Mouse (Mus musculus): ENCODE results near the gene Grb2.

Grb2 gene

GRCm38 (mm10) chr11:115686369-115686768, 22.0 kb downstream of the Grb2 start:
- DNase-seq (ENCODE audit: low spot score), result no peak

- no peak for DNase-seq (ENCODE audit: low spot score)
Observed at GRCm38 (mm10) chr11:115685954-115686353, 22.4 kb downstream of the Grb2 start.

DNA sequence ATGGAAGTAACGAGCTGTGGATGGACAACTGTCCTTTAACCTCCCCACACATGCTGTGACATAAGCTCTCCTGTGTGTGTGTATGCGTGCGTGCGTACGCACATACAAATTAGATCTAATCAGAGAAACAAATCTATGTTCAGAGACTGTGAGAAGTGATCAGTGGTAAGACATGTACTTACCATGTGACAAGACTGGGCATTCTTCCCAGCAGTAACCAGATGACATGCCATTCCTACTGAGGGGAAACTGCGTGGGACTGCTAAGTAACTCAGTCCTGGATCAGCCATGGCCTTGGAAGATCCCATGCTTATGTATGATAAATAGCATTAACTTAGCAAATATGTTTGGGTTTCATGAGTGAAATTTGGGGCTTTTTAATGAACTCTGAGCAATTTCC, 23.5 kb downstream of the Grb2 start:
- no peak for DNase-seq (ENCODE audit: low spot score)

DNA sequence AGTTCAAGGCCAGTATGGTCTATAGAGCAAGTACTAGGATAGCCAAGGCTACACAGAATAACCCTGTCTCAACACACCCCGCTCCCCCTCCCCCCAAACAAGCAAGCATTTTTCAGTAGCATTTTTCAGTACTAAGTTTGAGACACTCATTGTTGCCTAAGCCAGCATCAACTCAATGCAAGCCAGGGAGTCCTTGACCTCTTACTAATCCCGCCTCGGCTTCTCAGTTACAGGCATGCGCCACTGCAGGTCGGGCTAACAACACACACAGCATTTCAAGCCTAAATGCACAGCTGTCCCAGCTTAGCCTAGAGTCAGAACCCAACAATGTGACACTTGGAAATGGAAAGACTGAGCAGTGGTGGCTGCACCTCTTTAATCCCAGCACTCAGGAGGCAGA, 25.1 kb downstream of the Grb2 start:
- no peak for DNase-seq (ENCODE audit: low spot score)

DNA sequence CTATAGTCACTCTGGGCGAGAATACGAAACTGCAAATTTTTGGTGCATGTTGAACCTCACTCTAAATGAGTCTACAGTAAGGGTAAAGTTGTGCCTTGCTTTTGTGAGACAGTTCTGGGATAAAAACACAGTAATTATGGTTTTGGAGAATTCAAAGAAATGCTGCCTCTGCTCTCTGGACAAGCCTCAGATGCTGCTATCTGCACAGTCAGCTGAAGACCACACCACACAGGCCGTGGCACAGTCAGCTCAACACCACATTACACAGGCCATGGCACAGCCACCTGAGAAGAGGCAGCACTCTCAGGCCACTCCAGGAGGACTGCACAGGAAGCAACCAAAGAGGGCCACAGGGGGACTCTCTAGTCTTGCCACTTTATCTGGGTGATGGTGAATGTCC, 26.0 kb downstream of the Grb2 start:
- no peak for DNase-seq (ENCODE audit: low spot score)

DNA sequence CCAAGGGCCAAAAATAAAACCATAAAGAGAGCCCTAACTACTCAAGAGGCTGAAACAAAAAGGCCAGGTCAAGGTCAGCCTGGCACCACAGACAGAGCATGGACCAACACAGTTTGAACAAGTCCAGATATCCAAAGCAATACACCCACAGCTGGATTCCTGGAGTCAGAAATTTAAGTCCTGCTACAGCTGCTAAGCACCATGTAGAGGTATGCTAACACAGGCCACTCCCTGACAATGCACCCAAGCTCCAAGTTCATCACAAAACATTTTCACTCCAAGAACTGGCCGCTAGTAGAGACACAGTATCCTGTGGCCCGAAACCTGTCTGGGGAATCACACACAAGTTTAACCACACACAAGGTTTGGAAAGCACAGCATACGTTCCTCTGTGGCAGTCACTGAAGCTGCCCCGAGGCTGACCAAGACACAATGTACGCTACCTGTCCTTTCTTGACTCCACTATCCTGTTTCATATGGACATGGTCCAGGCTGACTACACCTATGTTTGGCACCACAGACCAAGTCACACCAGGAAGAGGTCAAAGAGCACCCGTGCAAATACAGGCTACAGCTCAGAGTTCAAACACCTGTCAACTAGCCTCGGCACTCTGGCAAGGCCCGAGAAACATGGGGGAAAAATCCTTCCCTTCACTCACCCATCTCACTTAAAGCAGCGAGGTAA, 28.7 kb downstream of the Grb2 start:
- no peak for DNase-seq (ENCODE audit: low spot score)

GRCm38 (mm10) chr11:115678861-115679260, 29.5 kb downstream of the Grb2 start:
- no peak for DNase-seq (ENCODE audit: low spot score)

GRCm38 (mm10) chr11:115677511-115677910, 30.9 kb downstream of the Grb2 start:
- no peak for DNase-seq (ENCODE audit: low spot score)

DNA sequence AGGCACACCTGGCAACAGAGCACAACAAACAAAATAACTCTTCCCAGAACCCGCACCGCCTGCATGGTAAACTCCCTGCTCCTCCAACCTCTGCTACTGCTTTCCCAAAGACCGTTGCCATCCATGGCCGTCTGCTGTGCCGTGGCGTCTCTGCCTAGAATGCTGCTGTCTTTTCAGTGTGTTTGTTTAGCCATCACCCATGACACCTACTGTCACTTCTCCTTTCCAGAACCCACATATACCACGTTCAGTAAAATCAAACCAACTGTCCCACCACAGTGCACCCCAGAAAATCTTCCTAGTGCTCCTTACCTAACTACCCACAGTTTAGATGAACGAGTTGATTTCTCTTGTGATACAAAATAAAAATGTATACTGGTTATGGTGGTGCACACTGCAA, 31.7 kb downstream of the Grb2 start:
- no peak for DNase-seq (ENCODE audit: low spot score)

GRCm38 (mm10) chr11:115674235-115674865, 34.0 kb downstream of the Grb2 start:
- DNase-seq (ENCODE audit: low spot score), result no peak

GRCm38 (mm10) chr11:115673471-115674234, 34.7 kb downstream of the Grb2 start:
- no peak for DNase-seq (ENCODE audit: low spot score)

DNA sequence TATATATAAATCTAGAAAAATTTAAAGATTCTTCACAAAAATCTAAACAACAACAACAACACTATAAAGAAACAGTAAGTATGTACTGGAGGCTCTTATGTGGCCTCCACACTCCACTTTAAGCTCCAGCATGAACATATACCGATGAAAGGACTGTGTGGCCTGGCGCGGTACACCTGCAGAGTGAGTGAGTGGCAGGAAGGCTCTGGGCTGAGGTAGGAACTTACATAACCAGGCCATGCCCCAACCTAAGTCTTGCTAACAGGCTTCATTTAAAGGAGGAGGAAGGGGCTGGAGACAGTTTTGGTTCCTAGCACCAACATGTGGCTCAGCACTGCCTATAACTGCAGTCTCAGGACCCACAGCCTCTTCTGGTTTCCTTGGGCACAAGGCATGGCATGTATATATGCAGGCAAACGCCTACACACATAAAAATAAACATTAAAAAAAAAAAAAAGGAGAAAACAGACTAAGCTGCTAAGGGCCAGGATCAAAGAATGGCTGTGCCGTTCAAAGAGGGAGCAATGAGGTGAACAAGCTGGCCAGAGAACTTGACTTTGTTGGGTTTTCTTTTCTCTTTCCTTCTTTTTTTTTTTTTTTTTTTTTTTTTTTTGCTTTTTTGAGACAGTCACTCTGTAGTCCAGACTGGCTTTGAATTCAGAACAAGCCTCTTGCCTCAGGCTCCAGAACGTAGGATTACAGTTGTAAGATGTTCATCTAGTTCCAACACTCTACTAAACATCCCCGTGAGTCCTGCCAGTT, 36.0 kb downstream of the Grb2 start:
- DNase-seq (ENCODE audit: low spot score), result no peak

- DNase-seq (ENCODE audit: low spot score), result no peak
Observed at GRCm38 (mm10) chr11:115670451-115671050, 37.8 kb downstream of the Grb2 start.

DNA sequence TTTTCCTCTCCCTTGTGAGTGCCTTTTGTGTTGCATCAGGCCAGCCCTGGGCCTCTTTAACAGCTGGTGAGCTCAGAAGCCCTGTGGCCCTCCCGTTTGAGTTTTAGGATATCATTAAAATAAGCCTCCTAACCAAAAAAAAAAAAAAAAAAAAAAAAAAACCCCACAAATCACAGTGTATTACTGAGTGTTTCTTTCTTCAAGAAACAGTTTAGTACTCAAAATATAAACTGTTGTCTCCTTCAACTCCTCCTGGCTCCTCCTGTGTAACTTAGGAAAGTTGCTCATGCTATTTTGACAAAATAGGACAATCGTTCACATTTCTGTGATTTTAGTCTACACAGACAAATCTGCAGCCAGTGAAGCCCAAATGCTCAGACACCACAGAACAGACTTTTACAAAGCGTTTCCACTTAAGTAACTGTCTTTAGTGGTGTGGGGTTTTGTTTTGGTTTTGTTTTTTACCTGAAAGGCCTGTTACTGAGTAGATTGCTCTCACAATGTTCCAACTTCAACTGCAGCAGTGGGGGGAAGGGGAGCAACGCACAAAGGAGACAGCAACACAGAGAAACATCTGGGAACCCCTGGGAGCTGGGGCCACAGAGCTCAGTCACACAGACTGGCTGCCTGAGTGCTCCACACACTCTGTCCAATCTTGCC, 44.6 kb downstream of the Grb2 start:
- no peak for DNase-seq (ENCODE audit: low spot score)

- no peak for DNase-seq (ENCODE audit: low spot score)
Observed at GRCm38 (mm10) chr11:115660376-115660775, 48.0 kb downstream of the Grb2 start.

- no peak for DNase-seq (ENCODE audit: low spot score)
Observed at GRCm38 (mm10) chr11:115658521-115658920, 49.9 kb downstream of the Grb2 start.

- no peak for DNase-seq (ENCODE audit: low spot score)
Observed at GRCm38 (mm10) chr11:115654128-115654527, 54.3 kb downstream of the Grb2 start.

DNA sequence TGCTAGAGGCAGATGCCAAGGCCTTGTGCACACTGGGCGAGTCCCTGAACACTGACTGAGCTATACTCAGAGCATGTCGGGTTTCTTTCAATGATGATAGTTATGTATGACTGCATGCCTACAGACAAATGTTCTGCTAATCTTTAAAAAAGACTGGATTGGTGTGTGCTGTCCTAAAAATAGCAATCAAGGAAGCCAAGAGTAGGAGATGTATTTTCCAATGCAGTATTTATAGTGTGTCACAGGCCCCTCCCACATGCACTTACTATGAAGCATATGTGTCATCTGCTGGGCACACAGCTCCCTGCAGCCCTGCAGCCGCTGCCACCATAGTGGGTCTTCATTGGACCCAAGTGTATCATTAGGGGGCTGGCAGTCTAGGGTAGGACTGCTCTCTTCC, 55.2 kb downstream of the Grb2 start:
- DNase-seq (ENCODE audit: low spot score), result no peak

DNA sequence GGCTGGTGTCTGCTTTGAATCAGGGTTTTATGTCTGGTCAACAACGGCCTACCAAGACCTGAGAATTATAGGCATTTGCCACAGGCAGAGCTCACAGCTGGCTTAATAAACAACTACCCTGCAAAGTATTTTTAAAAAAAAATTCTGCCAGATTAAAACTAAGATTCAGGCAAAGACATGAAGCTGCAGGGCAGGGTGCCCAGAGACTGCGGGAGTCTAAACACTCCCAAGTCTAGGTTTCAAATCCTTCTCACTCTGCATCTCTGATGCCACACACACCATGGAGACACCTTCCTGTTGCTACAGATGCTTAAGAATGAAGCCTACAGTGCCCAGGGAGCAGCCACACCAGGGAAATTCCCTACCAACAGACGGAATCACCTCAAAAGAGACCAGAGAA, 56.7 kb downstream of the Grb2 start:
- DNase-seq (ENCODE audit: low spot score), result no peak

GRCm38 (mm10) chr11:115649706-115650105, 58.7 kb downstream of the Grb2 start:
- no peak for DNase-seq (ENCODE audit: low spot score)

GRCm38 (mm10) chr11:115647459-115647858, 60.9 kb downstream of the Grb2 start:
- no peak for DNase-seq (ENCODE audit: low spot score)

DNA sequence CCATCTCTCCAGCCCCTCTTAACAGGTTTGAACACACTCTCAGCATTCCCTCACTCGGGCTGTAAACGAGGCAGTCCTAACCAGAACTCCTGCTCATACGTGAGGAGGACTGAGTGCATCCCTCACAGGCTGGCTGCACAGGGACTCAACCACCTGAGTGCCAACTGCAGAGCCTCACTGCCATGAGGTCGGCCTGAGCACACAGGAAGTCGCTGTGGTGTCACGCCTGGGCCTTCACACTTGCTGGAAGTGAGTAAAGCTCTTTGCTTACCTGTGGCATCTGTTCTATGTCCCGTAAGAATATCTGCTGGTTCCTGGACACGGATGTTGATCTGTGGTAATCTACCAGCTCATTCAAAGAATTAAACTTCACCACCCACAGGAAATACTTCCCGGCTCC, 62.0 kb downstream of the Grb2 start:
- DNase-seq (ENCODE audit: low spot score), result no peak

Data from urinary bladder, postnatal 10 days (tissue).